Mouse (Mus musculus) kidney, postnatal 0 days (tissue): ENCODE measurements at regions not wholly inside any gene's neighbourhood (a gene's known extent, or its start where the extent isn't known, plus 50 kb on each side); places are given as distances from the start of the nearest gene placed in this dataset.
A peak's percentile ranks its signal among the peaks of the same experiment; 100 is the strongest.

Source experiments
- ATAC-seq: fragments of 200-750 bp; cut with Nextera tagmentation; replicated peaks from 2 replicates; pipeline ENCODE4 v1.8.0; 2017; ENCODE audit warnings: low read depth, moderate number of reproducible peaks, moderate TSS enrichment, moderate library complexity; ENCODE audit not compliant: low FRiP score
- DNase-seq: peaks from one replicate; pipeline ENCODE4 v3.0.0-alpha.2; 2016; ENCODE audit warnings: low spot score
- H3K27ac ChIP-seq: fragments of 300-500 bp; sonication (generic); 2 replicates; pipeline ENCODE4 v1.5.1; 2014; ENCODE audit warnings: mild to moderate bottlenecking
- H3K27me3 ChIP-seq: fragments of 300-500 bp; sonication (generic); 2 replicates; pipeline ENCODE4 v1.6.1; 2014; ENCODE audit warnings: low read length, mixed read lengths; ENCODE audit not compliant: insufficient read depth
- H3K36me3 ChIP-seq: fragments of 300-500 bp; sonication (generic); 2 replicates; pipeline ENCODE4 v1.6.1; 2014; ENCODE audit warnings: low read length, mixed read lengths; ENCODE audit not compliant: insufficient read depth
- H3K4me1 ChIP-seq: fragments of 300-500 bp; sonication (generic); replicated peaks from 2 replicates; pipeline ENCODE4 v1.6.1; 2014; ENCODE audit warnings: antibody characterized with exemption, low read length, mixed read lengths; ENCODE audit not compliant: insufficient read depth
- H3K4me2 ChIP-seq: fragments of 300-500 bp; sonication (generic); 2 replicates; pipeline ENCODE4 v1.6.1; 2014; ENCODE audit warnings: mild to moderate bottlenecking, low read length, moderate library complexity, mixed read lengths
- H3K4me3 ChIP-seq: fragments of 300-500 bp; sonication (generic); replicated peaks from 2 replicates; pipeline ENCODE4 v1.5.1; 2014; ENCODE audit warnings: low read depth, low read length
- H3K9ac ChIP-seq: fragments of 300-500 bp; sonication (generic); 2 replicates; pipeline ENCODE4 v1.6.1; 2014; ENCODE audit warnings: low read depth, low read length
- H3K9me3 ChIP-seq: fragments of 300-500 bp; sonication (generic); replicated peaks from 2 replicates; pipeline ENCODE4 v1.6.1; 2016; ENCODE audit warnings: low read length, inconsistent platforms, mixed read lengths
- CTCF ChIP-seq: IDR thresholded peaks from 2 replicates; pipeline ENCODE4 v1.5.1; 2016; ENCODE audit warnings: antibody characterized with exemption, low read depth, mild to moderate bottlenecking, moderate library complexity
- WGBS: fragments of 180-500 bp; shearing (Covaris S2); extraction: QIAGEN DNeasy Blood & Tissue Kit; methylation state at CpG from one replicate; pipeline ENCODE4 v1.1.7; 2014; 5-methylcytosine and 5-hydroxymethylcytosine counted together

DNA sequence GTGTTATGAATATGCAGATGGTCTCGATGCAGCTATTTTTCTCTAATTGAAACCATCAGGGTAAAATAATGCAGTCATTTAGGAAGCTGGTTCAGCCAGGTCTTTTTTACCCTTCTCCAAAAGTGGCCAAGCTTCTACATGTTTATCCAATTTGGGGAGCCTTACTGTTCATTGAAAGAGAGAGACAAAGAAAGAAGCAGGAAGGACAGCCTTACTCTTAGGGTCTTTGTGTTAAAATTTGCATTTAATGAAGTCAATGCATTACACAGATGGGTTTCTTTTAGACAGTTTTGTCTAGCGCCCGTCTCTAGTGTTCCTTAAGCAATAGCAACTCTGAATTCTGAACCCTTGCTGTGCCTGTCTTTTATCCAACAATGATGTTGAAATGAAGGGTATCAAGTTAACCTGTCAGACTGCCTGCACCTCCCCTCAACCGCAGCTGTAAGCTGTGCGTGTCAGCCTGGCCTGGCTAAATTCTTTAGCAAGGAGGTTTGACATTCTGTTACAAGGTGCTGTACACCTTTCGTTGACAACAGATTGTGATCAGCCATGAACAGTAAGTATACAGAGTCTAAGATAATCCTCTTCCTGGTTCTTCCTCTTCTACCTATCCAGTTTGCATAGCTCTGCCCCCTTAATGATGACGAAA, 91.3 kb upstream of the Ddit4l start:
- no peak overlapping the region for H3K27ac ChIP-seq
- H3K4me2 ChIP-seq = no peak overlapping the region
- no peaks in the 10 kb centered on the region for H3K4me1 ChIP-seq
- no peaks in the 10 kb centered on the region for H3K27me3 ChIP-seq
- 65% methylated on average over 7 of the region's 7 CpGs for WGBS
- H3K9me3 ChIP-seq = no peaks in the 10 kb centered on the region
- DNase-seq (no peak), ATAC-seq (no peak)
- no peak overlapping the region for H3K4me3 ChIP-seq
- no peak overlapping the region for H3K9ac ChIP-seq
- no peak for TF ChIP-seq CTCF
- no peaks in the 10 kb centered on the region for H3K36me3 ChIP-seq

DNA sequence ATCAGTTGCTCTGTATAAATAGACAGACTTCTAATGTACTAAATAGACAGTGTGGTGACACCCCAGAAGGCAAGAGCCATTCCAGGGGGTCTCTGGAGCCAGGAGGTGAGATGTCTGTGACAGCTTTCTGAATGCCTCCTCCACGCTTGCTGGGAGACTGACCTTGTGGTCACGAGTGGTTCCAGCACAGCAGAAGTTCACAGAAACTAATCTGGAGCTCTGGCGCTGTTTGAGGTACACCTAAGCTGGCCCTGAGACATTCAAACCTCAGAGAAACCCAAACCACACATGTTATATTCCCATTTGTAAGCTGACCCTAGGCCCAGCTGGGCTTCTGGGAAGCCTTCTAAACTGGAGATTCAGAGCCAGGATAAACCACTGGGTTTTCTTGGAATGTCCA, 79.7 kb upstream of the Ddit4l start:
- Histone ChIP-seq H3K27me3 (no peaks in the 10 kb centered on the region), H3K4me2 (no peak overlapping the region), H3K4me1 (no peaks in the 10 kb centered on the region), H3K27ac (no peak overlapping the region), H3K4me3 (no peak overlapping the region), H3K36me3 (no peaks in the 10 kb centered on the region), H3K9me3 (no peaks in the 10 kb centered on the region), H3K9ac (no peak overlapping the region)
- 58% methylated on average over 3 of the region's 3 CpGs for WGBS
- no peak for TF ChIP-seq CTCF
- DNase-seq (no peak), ATAC-seq (no peak)

DNA sequence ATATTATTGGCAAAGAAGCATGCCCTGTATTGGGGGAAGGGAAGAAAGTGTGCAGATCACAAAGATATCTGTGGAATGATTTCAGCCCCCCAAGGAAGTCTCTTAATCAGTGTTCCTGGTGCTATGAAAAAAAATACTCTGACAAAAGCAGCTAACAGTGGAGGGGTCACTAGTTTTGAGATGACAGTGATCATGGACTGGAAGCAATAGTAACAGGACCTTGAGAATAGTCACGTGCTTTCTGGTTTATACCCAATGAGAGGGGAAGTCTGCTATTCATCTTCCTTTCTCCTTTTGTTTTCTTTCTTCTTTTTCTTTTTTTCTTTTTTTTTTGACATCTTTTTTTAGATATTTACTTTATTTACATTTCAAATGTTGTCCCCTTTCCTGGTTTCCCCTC, 79.1 kb upstream of the Ddit4l start:
- no peak overlapping the region for H3K9ac ChIP-seq
- no peak overlapping the region for H3K4me3 ChIP-seq
- no peaks in the 10 kb centered on the region for H3K9me3 ChIP-seq
- no peaks in the 10 kb centered on the region for H3K27me3 ChIP-seq
- H3K4me2 ChIP-seq = no peak overlapping the region
- TF ChIP-seq CTCF = no peak
- H3K36me3 ChIP-seq = no peaks in the 10 kb centered on the region
- H3K4me1 ChIP-seq = 0 out of 2 replicates have a peak, but pooled peaks cover 1% of the 10 kb centered on the region
- H3K27ac ChIP-seq = no peak overlapping the region
- no peak for DNase-seq
- 54% methylated on average over 1 of the region's 1 CpGs for WGBS
- ATAC-seq = no peak

GRCm38 (mm10) chr3:137547414-137547877, 74.0 kb upstream of the Ddit4l start:
- Histone ChIP-seq H3K9ac (no peak overlapping the region), H3K36me3 (no peaks in the 10 kb centered on the region), H3K27ac (peak overlapping the region; percentile 47), H3K27me3 (no peaks in the 10 kb centered on the region), H3K4me2 (peak overlapping the region; percentile 48), H3K9me3 (no peaks in the 10 kb centered on the region), H3K4me1 (0 out of 2 replicates have a peak, but pooled peaks cover 3% of the 10 kb centered on the region), H3K4me3 (peak overlapping the region; percentile 11; the same call in 1 of the 2 replicates)
- no peak for DNase-seq
- WGBS = 10% methylated on average over 12 of the region's 12 CpGs
- no peak for TF ChIP-seq CTCF
- no peak for ATAC-seq

DNA sequence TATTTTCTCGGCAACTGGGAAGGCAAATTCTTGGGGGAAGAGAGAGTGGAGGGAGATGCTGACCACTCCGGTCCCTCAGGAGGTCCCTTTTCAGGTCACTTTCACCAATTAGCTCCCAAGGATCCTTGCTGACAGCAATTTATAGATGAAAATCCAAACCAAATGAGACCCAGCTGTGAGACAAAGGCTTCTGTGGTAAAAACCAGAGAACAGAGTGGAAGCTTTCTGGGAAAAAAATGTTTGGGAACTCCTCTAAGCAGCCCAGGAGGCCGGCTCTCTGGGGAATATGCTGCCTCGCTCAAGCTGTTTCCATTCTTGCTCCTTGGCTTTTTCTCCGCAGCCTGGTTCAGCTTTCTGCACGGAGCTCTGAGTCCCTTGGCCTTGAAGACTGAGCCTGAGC, 73.5 kb upstream of the Ddit4l start:
- no peak for TF ChIP-seq CTCF
- no peaks in the 10 kb centered on the region for H3K27me3 ChIP-seq
- no peak overlapping the region for H3K9ac ChIP-seq
- H3K36me3 ChIP-seq = no peaks in the 10 kb centered on the region
- 16% methylated on average over 6 of the region's 6 CpGs for WGBS
- ATAC-seq (no peak), DNase-seq (peak; percentile 91)
- H3K27ac ChIP-seq = peak overlapping the region; percentile 47
- H3K4me1 ChIP-seq = 0 out of 2 replicates have a peak, but pooled peaks cover 3% of the 10 kb centered on the region
- no peaks in the 10 kb centered on the region for H3K9me3 ChIP-seq
- H3K4me3 ChIP-seq = peak overlapping the region; percentile 11; the same call in 1 of the 2 replicates
- peak overlapping the region; percentile 48 for H3K4me2 ChIP-seq

DNA sequence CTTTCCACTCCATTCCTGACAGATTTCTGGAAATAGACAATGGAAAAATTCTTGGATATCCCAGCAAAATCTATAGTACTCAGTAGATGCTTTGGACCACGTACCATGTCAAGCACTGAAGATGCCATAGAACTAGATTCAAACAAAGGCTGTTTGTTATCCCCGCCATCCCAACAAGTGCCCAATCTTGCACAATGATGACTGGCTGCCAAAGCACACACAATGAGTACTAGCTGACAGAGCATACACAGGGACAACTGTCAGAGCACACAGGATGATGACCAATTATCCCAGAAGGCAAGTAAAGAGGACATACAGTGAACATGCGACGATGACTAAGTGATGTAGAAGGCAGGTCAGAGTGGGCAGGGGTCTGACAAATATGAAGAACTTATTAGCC, 70.7 kb upstream of the Ddit4l start:
- H3K4me1 ChIP-seq = 0 out of 2 replicates have a peak, but pooled peaks cover 3% of the 10 kb centered on the region
- H3K27ac ChIP-seq = no peak overlapping the region
- no peak overlapping the region for H3K4me2 ChIP-seq
- no peak overlapping the region for H3K9ac ChIP-seq
- DNase-seq = no peak
- no peak overlapping the region for H3K4me3 ChIP-seq
- H3K36me3 ChIP-seq = no peaks in the 10 kb centered on the region
- no peak for TF ChIP-seq CTCF
- ATAC-seq = no peak
- H3K9me3 ChIP-seq = no peaks in the 10 kb centered on the region
- H3K27me3 ChIP-seq = no peaks in the 10 kb centered on the region
- 95% methylated on average over 4 of the region's 4 CpGs for WGBS
